Mouse (Mus musculus): ENCODE results near the gene Gm20388.

GRCm38 (mm10) chr8:119952282-119952681, 41.6 kb downstream of the Gm20388 start:
- TF ChIP-seq CTCF (IDR thresholded peaks at IDR 0.05; ENCODE audit: low read depth) (no peak), EP300 (IDR thresholded peaks at IDR 0.05; ENCODE audit: low read depth) (no peak)

Measured in liver, embryonic 14.5 days (tissue).